Mouse (Mus musculus) heart, adult 2 months (tissue): Measurements from ENCODE around the gene Exoc5.

Experiments used
- CTCF ChIP-seq: fragments of 200-600 bp; IDR thresholded peaks from 2 replicates; pipeline ENCODE4 v1.8.1; 2022; ENCODE audit warnings: antibody characterized with exemption, mild to moderate bottlenecking, moderate library complexity
- EP300 ChIP-seq: fragments of 200-500 bp; IDR thresholded peaks from 2 replicates; pipeline ENCODE4 v1.6.1; 2011; ENCODE audit warnings: low read depth, low read length, control low read depth; ENCODE audit not compliant: insufficient read depth
- POLR2A ChIP-seq: fragments of 200-500 bp; IDR thresholded peaks from 2 replicates; pipeline ENCODE4 v1.6.1; 2011; ENCODE audit warnings: mild to moderate bottlenecking, low read depth, low read length, control low read depth; ENCODE audit not compliant: insufficient read depth

GRCm38 (mm10) chr14:49045610-49046009 is 20.8 kb downstream of the Exoc5 start:
- TF ChIP-seq CTCF (no peak), POLR2A (no peak), EP300 (no peak)
